ENCODE assay signal across 10 mouse cellular contexts in genomic region chr13:49651136-49651535, GRCm38 (mm10). TPM values are rescaled to one million over a fixed set of nuclear protein-coding genes. Genes with fewer than 3 reads are reported as not detected.
DNase-seq lines count a peak whose midpoint lies in the region; ATAC-seq and TF ChIP-seq lines count a peak whose summit lies in the region.
"Had no signal": no experiment of that assay in that cellular context is flagged by ENCODE, and none has a peak within 500 bp of the region (broad histone marks: within the 10 kb centered on the region; RNA-seq: fewer than 3 reads in every experiment).

No protein-coding gene starts in this region.

- peak; percentile 30 for TF ChIP-seq CTCF in Patski (IDR thresholded peaks at IDR 0.05)

- peak overlapping the region; percentile 63 for H3K4me2 ChIP-seq in liver, embryonic 11.5 days
- peak overlapping the region; percentile 80 for H3K4me2 ChIP-seq in liver, embryonic 13.5 days

- CTCF ChIA-PET in Patski (lab: Charles Lee): interaction anchor here (0.9 to 2.1 kb wide), 2 partner anchors 202 to 312 kb away, joined by 3 to 8 read pairs; no protein-coding TSS in a partner anchor

- H3K27ac ChIP-seq in liver, embryonic 11.5 days (ENCODE audit: low read depth, low read length): no peak overlapping the region
- no peak overlapping the region for H3K27ac ChIP-seq in liver, embryonic 13.5 days
- H3K27ac ChIP-seq: macrophage had no signal

- H3K36me3 ChIP-seq in erythroblast, embryonic 14.5 days (ENCODE audit: control insufficient read depth): peaks cover 33% of the 10 kb centered on the region
- H3K36me3 ChIP-seq in liver, embryonic 11.5 days (ENCODE audit: control insufficient read depth, insufficient read depth, low read length): no peaks in the 10 kb centered on the region; the same call in 1 of the 2 replicates
- peaks cover 19% of the 10 kb centered on the region for H3K36me3 ChIP-seq in liver, embryonic 13.5 days

- 46% methylated on average over 2 of the region's 2 CpGs for WGBS in liver, embryonic 11.5 days
- 42% methylated on average over 2 of the region's 2 CpGs for WGBS in liver, embryonic 13.5 days (ENCODE audit: insufficient replicate concordance)

- H3K27me3 ChIP-seq in erythroblast, embryonic 14.5 days (ENCODE audit: control insufficient read depth): no peaks in the 10 kb centered on the region
- H3K27me3 ChIP-seq in liver, embryonic 11.5 days (replicated peaks; ENCODE audit: control insufficient read depth, insufficient read depth, low read length): no peaks in the 10 kb centered on the region
- H3K27me3 ChIP-seq in Patski: no peaks in the 10 kb centered on the region
- no peaks in the 10 kb centered on the region for H3K27me3 ChIP-seq in liver, embryonic 13.5 days

- no peaks in the 10 kb centered on the region for H3K9me3 ChIP-seq in erythroblast, embryonic 14.5 days (ENCODE audit: control insufficient read depth, low read length)
- H3K9me3 ChIP-seq in liver, embryonic 11.5 days (ENCODE audit: control insufficient read depth, low read length): no peaks in the 10 kb centered on the region
- H3K9me3 ChIP-seq in liver, embryonic 13.5 days (replicated peaks): no peaks in the 10 kb centered on the region

- H3K4me1 ChIP-seq in erythroblast, embryonic 14.5 days (ENCODE audit: control insufficient read depth): peaks cover 27% of the 10 kb centered on the region
- H3K4me1 ChIP-seq in liver, embryonic 11.5 days (replicated peaks; ENCODE audit: control insufficient read depth, insufficient read depth, low read length): no peaks in the 10 kb centered on the region
- H3K4me1 ChIP-seq in liver, embryonic 13.5 days (replicated peaks): peaks cover 28% of the 10 kb centered on the region

- H3K9ac ChIP-seq in liver, embryonic 11.5 days (ENCODE audit: low read depth, low read length): no peak overlapping the region
- peak overlapping the region; percentile 89 for H3K9ac ChIP-seq in liver, embryonic 13.5 days

- ATAC-seq in erythroblast, adult 5-6 weeks (replicated peaks; ENCODE audit: low FRiP score, poor library complexity, severe bottlenecking): no peak
- no peak for ATAC-seq in liver, embryonic 11.5 days (replicated peaks; ENCODE audit: low FRiP score)
- no peak for ATAC-seq in Patski
- ATAC-seq in liver, embryonic 13.5 days (ENCODE audit: low read depth): no peak

- POLR2A ChIA-PET in Patski (lab: Charles Lee): no interaction called here

- peak overlapping the region; percentile 79 for H3K4me3 ChIP-seq in erythroblast, embryonic 14.5 days (replicated peaks)
- H3K4me3 ChIP-seq in liver, embryonic 11.5 days (ENCODE audit: low read depth, low read length): peak overlapping the region; percentile 86
- peak overlapping the region; percentile 92 for H3K4me3 ChIP-seq in liver, embryonic 13.5 days (replicated peaks)

- in situ Hi-C loops in Patski (cut with MboI; ENCODE audit: low pct_unique_long_range_greater_than_20kb): no loop called here

- no peak for DNase-seq in liver, embryonic 11.5 days (ENCODE audit: low spot score)
- DNase-seq in liver (no peak), Patski (ENCODE audit: low read depth, low spot score) (no peak)
- no peak for DNase-seq in liver, embryonic 13.5 days
- DNase-seq in adrenal gland, adult 8-10 months: no peak
- no peak for DNase-seq in layer of hippocampus, postnatal 36 days
- DNase-seq: right cerebral cortex, adult 18-20 months had no signal

RNA-seq across cellular contexts. Expression of gene Cenpp, which starts 1.4 kb away (rescaled TPM):
- 1.2 and 1.5 TPM in 2 replicates for polyA plus RNA-seq in erythroblast, embryonic 14.5 days (2012)
- 16.9 and 23.0 TPM in 2 replicates for total RNA-seq in erythroblast, adult 5-6 weeks (2015; ENCODE audit: low replicate concordance)
- total RNA-seq in erythroblast, adult 5-6 weeks (2017; ENCODE audit: low replicate concordance): 11.2 and 26.8 TPM in 2 replicates
- 38.5 and 43.4 TPM in 2 replicates for polyA plus RNA-seq in liver, embryonic 11.5 days (2014; fragmentation: Nextera tagmentation; extraction: Ambion mirVana)
- polyA plus RNA-seq in Patski (2021): 9.1 TPM
- polyA plus RNA-seq in liver, embryonic 13.5 days (2015; fragmentation: Nextera tagmentation; extraction: Ambion mirVana): 33.8 and 39.7 TPM in 2 replicates
- total RNA-seq in adrenal gland, adult 8-10 months (2022): 1 to 10 TPM in 2 of 4 experiments, under 1 TPM in 2; 0.58 to 1.1 (median 0.96) TPM
- total RNA-seq in layer of hippocampus, postnatal 36 days (2021): 1 to 10 TPM; 1.8 to 2.0 TPM

RNA-seq across cellular contexts. Expression of gene Nol8, which starts 1.7 kb away (rescaled TPM):
- 0.09 TPM in 2 replicates for polyA plus RNA-seq in erythroblast, embryonic 14.5 days (2012)
- 10.0 and 13.1 TPM in 2 replicates for total RNA-seq in erythroblast, adult 5-6 weeks (2015; ENCODE audit: low replicate concordance)
- total RNA-seq in erythroblast, adult 5-6 weeks (2017; ENCODE audit: low replicate concordance): 6.0 and 6.5 TPM in 2 replicates
- 22.6 and 23.6 TPM in 2 replicates for polyA plus RNA-seq in liver, embryonic 11.5 days (2014; fragmentation: Nextera tagmentation; extraction: Ambion mirVana)
- polyA plus RNA-seq in Patski (2021): 15.0 TPM
- 13.9 and 15.5 TPM in 2 replicates for polyA plus RNA-seq in liver, embryonic 13.5 days (2015; fragmentation: Nextera tagmentation; extraction: Ambion mirVana)
- total RNA-seq in adrenal gland, adult 8-10 months (2022): 10 to 100 TPM; 17.9 to 23.1 (median 21.0) TPM
- total RNA-seq in layer of hippocampus, postnatal 36 days (2021): 10 to 100 TPM; 26.5 to 28.4 TPM

RNA-seq across cellular contexts. Expression of gene Iars, which starts 30.8 kb away (rescaled TPM):
- 1.2 and 2.1 TPM in 2 replicates for polyA plus RNA-seq in erythroblast, embryonic 14.5 days (2012)
- 25.7 and 28.6 TPM in 2 replicates for total RNA-seq in erythroblast, adult 5-6 weeks (2015; ENCODE audit: low replicate concordance)
- total RNA-seq in erythroblast, adult 5-6 weeks (2017; ENCODE audit: low replicate concordance): 34.0 and 35.7 TPM in 2 replicates
- polyA plus RNA-seq in liver, embryonic 11.5 days (2014; fragmentation: Nextera tagmentation; extraction: Ambion mirVana): 142 and 161 TPM in 2 replicates
- polyA plus RNA-seq in Patski (2021): 109 TPM
- 57.3 and 73.9 TPM in 2 replicates for polyA plus RNA-seq in liver, embryonic 13.5 days (2015; fragmentation: Nextera tagmentation; extraction: Ambion mirVana)
- 10 to 100 TPM; 57.4 to 85.3 (median 75.1) TPM for total RNA-seq in adrenal gland, adult 8-10 months (2022)
- 10 to 100 TPM; 67.3 to 75.3 TPM for total RNA-seq in layer of hippocampus, postnatal 36 days (2021)

RNA-seq across cellular contexts. Expression of gene Ogn, which starts 43.3 kb away (rescaled TPM):
- polyA plus RNA-seq in erythroblast, embryonic 14.5 days (2012): not detected in 2 replicates
- total RNA-seq in erythroblast, adult 5-6 weeks (2015; ENCODE audit: low replicate concordance): 5.8 TPM in 1 of 2 replicates, not detected in the other
- total RNA-seq in erythroblast, adult 5-6 weeks (2017; ENCODE audit: low replicate concordance): 1.3 TPM in 1 of 2 replicates, not detected in the other
- 1.2 and 2.2 TPM in 2 replicates for polyA plus RNA-seq in liver, embryonic 11.5 days (2014; fragmentation: Nextera tagmentation; extraction: Ambion mirVana)
- polyA plus RNA-seq in Patski (2021): 235 TPM
- polyA plus RNA-seq in liver, embryonic 13.5 days (2015; fragmentation: Nextera tagmentation; extraction: Ambion mirVana): 2.8 and 3.5 TPM in 2 replicates
- total RNA-seq in adrenal gland, adult 8-10 months (2022): 10 to 100 TPM; 52.2 to 83.6 (median 61.4) TPM
- 1 to 10 TPM; 3.7 to 5.4 TPM for total RNA-seq in layer of hippocampus, postnatal 36 days (2021)
- polyA plus RNA-seq: macrophage had no signal

Comparison
In these comparisons a context has a peak if more than half of its experiments do, and no peak if none do; other contexts are left out.
1. RNA of gene Nol8, which starts 1.7 kb away (polyA plus RNA-seq): 22.6 to 23.6 TPM in liver, embryonic 11.5 days, 13.9 to 15.5 TPM in liver, embryonic 13.5 days and 15.0 TPM in Patski (single experiment); 0.09 TPM in erythroblast, embryonic 14.5 days; every median in the first group is over 10 times any median in the second.
2. RNA of gene Iars, which starts 30.8 kb away (polyA plus RNA-seq): 142 to 161 TPM in liver, embryonic 11.5 days, 109 TPM in Patski (single experiment) and 57.3 to 73.9 TPM in liver, embryonic 13.5 days; 1.2 to 2.1 TPM in erythroblast, embryonic 14.5 days; every median in the first group is over 10 times any median in the second.
3. Peak in every context shown above with its lines, with median percentiles within 50 percentile points of each other: H3K4me3 ChIP-seq.